Mouse (Mus musculus): ENCODE data around the gene 9930021J03Rik. TPM values are rescaled to one million over a fixed set of nuclear protein-coding genes. Genes with fewer than 3 reads are reported as not detected.
A peak's percentile ranks its signal among the peaks of the same experiment; 100 is the strongest.

9930021J03Rik gene
- polyA plus RNA-seq, 1 experiment from 2014 or later: 8.2 TPM

- no peak overlapping the region for H3K9ac ChIP-seq (ENCODE audit: low read length)
- H3K4me3 ChIP-seq (ENCODE audit: low read depth, low read length): no peak overlapping the region
- no peak for ATAC-seq (ENCODE audit: insufficient number of reproducible peaks, low FRiP score, low TSS enrichment, low read depth)
- H3K27ac ChIP-seq (replicated peaks; ENCODE audit: low read depth, low read length): no peak overlapping the region
- H3K4me2 ChIP-seq (ENCODE audit: low read depth, severe bottlenecking): no peak overlapping the region
- H3K4me1 ChIP-seq (ENCODE audit: control insufficient read depth, insufficient read depth, low read length): 0 out of 2 replicates have a peak, but pooled peaks cover 2% of the 10 kb centered on the region
- no peaks in the 10 kb centered on the region for H3K9me3 ChIP-seq (ENCODE audit: control insufficient read depth, low read length)
- 80% methylated on average over 3 of the region's 3 CpGs for WGBS
- no peak for DNase-seq (ENCODE audit: low spot score)
- no peaks in the 10 kb centered on the region for H3K27me3 ChIP-seq (ENCODE audit: control insufficient read depth, insufficient read depth, low read length)
- no peaks in the 10 kb centered on the region for H3K36me3 ChIP-seq (ENCODE audit: control insufficient read depth, insufficient read depth, low read length)
These were observed 32.9 kb upstream of the 9930021J03Rik start for GRCm38 (mm10) chr19:29838636-29839135.

- H3K4me1 ChIP-seq (ENCODE audit: control insufficient read depth, insufficient read depth, low read length): no peaks in the 10 kb centered on the region
- no peak for DNase-seq (ENCODE audit: low spot score)
- no peak overlapping the region for H3K9ac ChIP-seq (ENCODE audit: low read length)
- no peak overlapping the region for H3K4me2 ChIP-seq (ENCODE audit: low read depth, severe bottlenecking)
- no peak for ATAC-seq (ENCODE audit: insufficient number of reproducible peaks, low FRiP score, low TSS enrichment, low read depth)
- H3K27ac ChIP-seq (replicated peaks; ENCODE audit: low read depth, low read length): no peak overlapping the region
- 77% methylated on average over 1 of the region's 1 CpGs for WGBS
- no peaks in the 10 kb centered on the region for H3K36me3 ChIP-seq (ENCODE audit: control insufficient read depth, insufficient read depth, low read length)
- H3K4me3 ChIP-seq (ENCODE audit: low read depth, low read length): no peak overlapping the region
- no peaks in the 10 kb centered on the region for H3K9me3 ChIP-seq (ENCODE audit: control insufficient read depth, low read length)
- H3K27me3 ChIP-seq (ENCODE audit: control insufficient read depth, insufficient read depth, low read length): no peaks in the 10 kb centered on the region
These were observed 32.4 kb upstream of the 9930021J03Rik start for GRCm38 (mm10) chr19:29838171-29838570.

GRCm38 (mm10) chr19:29835364-29836034 lies 29.7 kb upstream of the 9930021J03Rik start:
- 71% methylated on average over 3 of the region's 3 CpGs for WGBS
- no peak for DNase-seq (ENCODE audit: low spot score)
- no peak overlapping the region for H3K4me2 ChIP-seq (ENCODE audit: low read depth, severe bottlenecking)
- H3K9ac ChIP-seq (ENCODE audit: low read length): no peak overlapping the region
- H3K27ac ChIP-seq (replicated peaks; ENCODE audit: low read depth, low read length): no peak overlapping the region
- no peaks in the 10 kb centered on the region for H3K27me3 ChIP-seq (ENCODE audit: control insufficient read depth, insufficient read depth, low read length)
- ATAC-seq (ENCODE audit: insufficient number of reproducible peaks, low FRiP score, low TSS enrichment, low read depth): no peak
- no peak overlapping the region for H3K4me3 ChIP-seq (ENCODE audit: low read depth, low read length)
- no peaks in the 10 kb centered on the region for H3K36me3 ChIP-seq (ENCODE audit: control insufficient read depth, insufficient read depth, low read length)
- H3K9me3 ChIP-seq (ENCODE audit: control insufficient read depth, low read length): no peaks in the 10 kb centered on the region
- H3K4me1 ChIP-seq (ENCODE audit: control insufficient read depth, insufficient read depth, low read length): no peaks in the 10 kb centered on the region

- no peak for DNase-seq (ENCODE audit: low spot score)
- 82% methylated on average over 2 of the region's 2 CpGs for WGBS
These were observed 25.1 kb upstream of the 9930021J03Rik start for GRCm38 (mm10) chr19:29830911-29831310.

GRCm38 (mm10) chr19:29828558-29828957 lies 22.8 kb upstream of the 9930021J03Rik start:
- no peaks in the 10 kb centered on the region for H3K36me3 ChIP-seq (ENCODE audit: control insufficient read depth, insufficient read depth, low read length)
- H3K9me3 ChIP-seq (ENCODE audit: control insufficient read depth, low read length): no peaks in the 10 kb centered on the region
- no peaks in the 10 kb centered on the region for H3K4me1 ChIP-seq (ENCODE audit: control insufficient read depth, insufficient read depth, low read length)
- no peak overlapping the region for H3K27ac ChIP-seq (replicated peaks; ENCODE audit: low read depth, low read length)
- DNase-seq (ENCODE audit: low spot score) (no peak), ATAC-seq (ENCODE audit: insufficient number of reproducible peaks, low FRiP score, low TSS enrichment, low read depth) (no peak)
- no peak overlapping the region for H3K4me3 ChIP-seq (ENCODE audit: low read depth, low read length)
- no peak overlapping the region for H3K9ac ChIP-seq (ENCODE audit: low read length)
- WGBS: 85% methylated on average over 5 of the region's 5 CpGs
- H3K27me3 ChIP-seq (ENCODE audit: control insufficient read depth, insufficient read depth, low read length): no peaks in the 10 kb centered on the region
- no peak overlapping the region for H3K4me2 ChIP-seq (ENCODE audit: low read depth, severe bottlenecking)

More at GRCm38 (mm10) chr19:29830911-29831310, 25.1 kb upstream of the 9930021J03Rik start:
- H3K9ac ChIP-seq (ENCODE audit: low read length): no peak overlapping the region
- H3K4me2 ChIP-seq (ENCODE audit: low read depth, severe bottlenecking): no peak overlapping the region
- ATAC-seq (ENCODE audit: insufficient number of reproducible peaks, low FRiP score, low TSS enrichment, low read depth): no peak
- H3K36me3 ChIP-seq (ENCODE audit: control insufficient read depth, insufficient read depth, low read length): no peaks in the 10 kb centered on the region
- no peak overlapping the region for H3K27ac ChIP-seq (replicated peaks; ENCODE audit: low read depth, low read length)
- no peaks in the 10 kb centered on the region for H3K9me3 ChIP-seq (ENCODE audit: control insufficient read depth, low read length)
- no peak overlapping the region for H3K4me3 ChIP-seq (ENCODE audit: low read depth, low read length)
- no peaks in the 10 kb centered on the region for H3K4me1 ChIP-seq (ENCODE audit: control insufficient read depth, insufficient read depth, low read length)
- H3K27me3 ChIP-seq (ENCODE audit: control insufficient read depth, insufficient read depth, low read length): no peaks in the 10 kb centered on the region

- no peaks in the 10 kb centered on the region for H3K27me3 ChIP-seq (ENCODE audit: control insufficient read depth, insufficient read depth, low read length)
- no peaks in the 10 kb centered on the region for H3K36me3 ChIP-seq (ENCODE audit: control insufficient read depth, insufficient read depth, low read length)
- 69% methylated on average over 1 of the region's 1 CpGs for WGBS
- H3K4me2 ChIP-seq (ENCODE audit: low read depth, severe bottlenecking): no peak overlapping the region
- DNase-seq (ENCODE audit: low spot score): no peak
- H3K9me3 ChIP-seq (ENCODE audit: control insufficient read depth, low read length): no peaks in the 10 kb centered on the region
- H3K4me3 ChIP-seq (ENCODE audit: low read depth, low read length): no peak overlapping the region
- H3K27ac ChIP-seq (replicated peaks; ENCODE audit: low read depth, low read length): no peak overlapping the region
- H3K4me1 ChIP-seq (ENCODE audit: control insufficient read depth, insufficient read depth, low read length): no peaks in the 10 kb centered on the region
- ATAC-seq (ENCODE audit: insufficient number of reproducible peaks, low FRiP score, low TSS enrichment, low read depth): no peak
- H3K9ac ChIP-seq (ENCODE audit: low read length): no peak overlapping the region
These were observed 20.9 kb upstream of the 9930021J03Rik start for GRCm38 (mm10) chr19:29826686-29827085.

GRCm38 (mm10) chr19:29825003-29825402 lies 19.2 kb upstream of the 9930021J03Rik start:
- no peak overlapping the region for H3K9ac ChIP-seq (ENCODE audit: low read length)
- DNase-seq (ENCODE audit: low spot score) (no peak), ATAC-seq (ENCODE audit: insufficient number of reproducible peaks, low FRiP score, low TSS enrichment, low read depth) (no peak)
- no peak overlapping the region for H3K4me3 ChIP-seq (ENCODE audit: low read depth, low read length)
- H3K4me2 ChIP-seq (ENCODE audit: low read depth, severe bottlenecking): no peak overlapping the region
- no peak overlapping the region for H3K27ac ChIP-seq (replicated peaks; ENCODE audit: low read depth, low read length)
- no peaks in the 10 kb centered on the region for H3K36me3 ChIP-seq (ENCODE audit: control insufficient read depth, insufficient read depth, low read length)
- no peaks in the 10 kb centered on the region for H3K27me3 ChIP-seq (ENCODE audit: control insufficient read depth, insufficient read depth, low read length)
- WGBS: 77% methylated on average over 2 of the region's 2 CpGs
- H3K9me3 ChIP-seq (ENCODE audit: control insufficient read depth, low read length): no peaks in the 10 kb centered on the region
- H3K4me1 ChIP-seq (ENCODE audit: control insufficient read depth, insufficient read depth, low read length): no peaks in the 10 kb centered on the region

GRCm38 (mm10) chr19:29824034-29824700 lies 18.4 kb upstream of the 9930021J03Rik start:
- no peak for ATAC-seq (ENCODE audit: insufficient number of reproducible peaks, low FRiP score, low TSS enrichment, low read depth)
- WGBS: 49% methylated on average over 6 of the region's 6 CpGs

More at GRCm38 (mm10) chr19:29824034-29824700, 18.4 kb upstream of the 9930021J03Rik start:
- no peaks in the 10 kb centered on the region for H3K4me1 ChIP-seq (ENCODE audit: control insufficient read depth, insufficient read depth, low read length)
- H3K9ac ChIP-seq (ENCODE audit: low read length): no peak overlapping the region
- peak; percentile 58 for DNase-seq (ENCODE audit: low spot score)
- no peaks in the 10 kb centered on the region for H3K36me3 ChIP-seq (ENCODE audit: control insufficient read depth, insufficient read depth, low read length)
- H3K4me3 ChIP-seq (ENCODE audit: low read depth, low read length): no peak overlapping the region
- no peaks in the 10 kb centered on the region for H3K9me3 ChIP-seq (ENCODE audit: control insufficient read depth, low read length)
- H3K27ac ChIP-seq (replicated peaks; ENCODE audit: low read depth, low read length): no peak overlapping the region
- no peak overlapping the region for H3K4me2 ChIP-seq (ENCODE audit: low read depth, severe bottlenecking)
- H3K27me3 ChIP-seq (ENCODE audit: control insufficient read depth, insufficient read depth, low read length): no peaks in the 10 kb centered on the region

Data from limb, embryonic 11.5 days (tissue).